9 mouse cellular contexts compared by ENCODE assay signal in genomic region chr11:106302634-106303033, GRCm38 (mm10). TPM values are rescaled to one million over a fixed set of nuclear protein-coding genes. Genes with fewer than 3 reads are reported as not detected.
DNase-seq lines count a peak whose midpoint lies in the region; ATAC-seq lines count a peak whose summit lies in the region.
"Had no signal": no experiment of that assay in that cellular context is flagged by ENCODE, and none has a peak within 500 bp of the region (broad histone marks: within the 10 kb centered on the region; RNA-seq: fewer than 3 reads in every experiment).

No protein-coding gene starts in this region.

- WGBS in forebrain, embryonic 10.5 days: 13% methylated on average over 2 of the region's 2 CpGs
- 17% methylated on average over 2 of the region's 2 CpGs for WGBS in forebrain, embryonic 15.5 days
- WGBS in liver, embryonic 13.5 days (ENCODE audit: insufficient replicate concordance): 4% methylated on average over 2 of the region's 2 CpGs

- no peak overlapping the region for H3K27ac ChIP-seq in forebrain, embryonic 10.5 days
- H3K27ac ChIP-seq in forebrain, embryonic 15.5 days (replicated peaks): no peak overlapping the region
- no peak overlapping the region for H3K27ac ChIP-seq in liver, embryonic 13.5 days

- no peak overlapping the region for H3K4me3 ChIP-seq in forebrain, embryonic 10.5 days
- H3K4me3 ChIP-seq in forebrain, embryonic 15.5 days: no peak overlapping the region
- H3K4me3 ChIP-seq in liver, embryonic 13.5 days (replicated peaks): no peak overlapping the region
- H3K4me3 ChIP-seq: megakaryocyte, embryonic 14.5 days had no signal

- H3K9me3 ChIP-seq in forebrain, embryonic 10.5 days: no peaks in the 10 kb centered on the region
- H3K9me3 ChIP-seq in forebrain, embryonic 15.5 days: no peaks in the 10 kb centered on the region
- no peaks in the 10 kb centered on the region for H3K9me3 ChIP-seq in liver, embryonic 13.5 days (replicated peaks)

- no peaks in the 10 kb centered on the region for H3K27me3 ChIP-seq in forebrain, embryonic 10.5 days (ENCODE audit: poor library complexity, severe bottlenecking)
- H3K27me3 ChIP-seq in forebrain, embryonic 15.5 days: no peaks in the 10 kb centered on the region
- H3K27me3 ChIP-seq in liver, embryonic 13.5 days: no peaks in the 10 kb centered on the region

- DNase-seq in forebrain, embryonic 10.5 days (ENCODE audit: extremely low spot score, low spot score): peak; percentile 64
- DNase-seq in ovary, postnatal 36 days (ENCODE audit: low spot score): peak; percentile 52
- no peak for DNase-seq in ovary, adult 18-20 months (ENCODE audit: low spot score)
- DNase-seq in c-Kit-positive CD71-positive TER-119-positive erythroid progenitor cells, embryonic 14.5 days (ENCODE audit: low spot score): peak; percentile 61
- peak; percentile 72 to 83 for DNase-seq in heart, postnatal 14 days
- peak; percentile 42 for DNase-seq in liver, embryonic 13.5 days
- DNase-seq in skeletal muscle tissue, adult 2 months (ENCODE audit: low read depth, low spot score): peak; percentile 70

- intact Hi-C loops in heart, postnatal 14 days (cut with DNase I): loop anchor here (1.0 kb wide), 2 partner anchors 23 to 90 kb away; no protein-coding TSS in a partner anchor

- ATAC-seq in forebrain, embryonic 15.5 days (replicated peaks): no peak
- ATAC-seq in liver, embryonic 13.5 days (ENCODE audit: low read depth): peak; percentile 53

- H3K4me2 ChIP-seq in forebrain, embryonic 15.5 days (replicated peaks): no peak overlapping the region
- no peak overlapping the region for H3K4me2 ChIP-seq in liver, embryonic 13.5 days

- H3K9ac ChIP-seq in forebrain, embryonic 15.5 days (replicated peaks): no peak overlapping the region
- no peak overlapping the region for H3K9ac ChIP-seq in liver, embryonic 13.5 days

- no peaks in the 10 kb centered on the region for H3K36me3 ChIP-seq in forebrain, embryonic 10.5 days (replicated peaks)
- no peaks in the 10 kb centered on the region for H3K36me3 ChIP-seq in forebrain, embryonic 15.5 days
- no peaks in the 10 kb centered on the region for H3K36me3 ChIP-seq in liver, embryonic 13.5 days

- no peaks in the 10 kb centered on the region for H3K4me1 ChIP-seq in forebrain, embryonic 10.5 days
- no peaks in the 10 kb centered on the region for H3K4me1 ChIP-seq in forebrain, embryonic 15.5 days
- no peaks in the 10 kb centered on the region for H3K4me1 ChIP-seq in liver, embryonic 13.5 days (replicated peaks)

RNA-seq across cellular contexts. Expression of gene Gh, which starts 1.0 kb away (rescaled TPM):
- polyA plus RNA-seq in forebrain, embryonic 10.5 days (2016; fragmentation: Nextera tagmentation; extraction: Ambion mirVana): not detected in 2 replicates
- not detected in 2 replicates for polyA plus RNA-seq in forebrain, embryonic 15.5 days (2015; fragmentation: Nextera tagmentation; extraction: Ambion mirVana)
- total RNA-seq in heart, postnatal 14 days (2021): not detected
- not detected in 2 replicates for polyA plus RNA-seq in liver, embryonic 13.5 days (2015; fragmentation: Nextera tagmentation; extraction: Ambion mirVana)

RNA-seq across cellular contexts. Expression of gene Cd79b, which starts 11.9 kb away (rescaled TPM):
- polyA plus RNA-seq in forebrain, embryonic 10.5 days (2016; fragmentation: Nextera tagmentation; extraction: Ambion mirVana): 0.82 and 1.2 TPM in 2 replicates
- polyA plus RNA-seq in forebrain, embryonic 15.5 days (2015; fragmentation: Nextera tagmentation; extraction: Ambion mirVana): 0.56 and 0.77 TPM in 2 replicates
- total RNA-seq in heart, postnatal 14 days (2021): 1 to 10 TPM; 1.8 to 2.0 TPM
- 3.7 and 4.4 TPM in 2 replicates for polyA plus RNA-seq in liver, embryonic 13.5 days (2015; fragmentation: Nextera tagmentation; extraction: Ambion mirVana)

RNA-seq across cellular contexts. Expression of gene Tcam1, which starts 26.2 kb away (rescaled TPM):
- 0.15 TPM in 2 replicates for polyA plus RNA-seq in forebrain, embryonic 10.5 days (2016; fragmentation: Nextera tagmentation; extraction: Ambion mirVana)
- 0.08 and 0.10 TPM in 2 replicates for polyA plus RNA-seq in forebrain, embryonic 15.5 days (2015; fragmentation: Nextera tagmentation; extraction: Ambion mirVana)
- under 1 TPM in 1 of 2 experiments, not detected in 1; 0.07 TPM for total RNA-seq in heart, postnatal 14 days (2021)
- polyA plus RNA-seq in liver, embryonic 13.5 days (2015; fragmentation: Nextera tagmentation; extraction: Ambion mirVana): 0.27 and 0.39 TPM in 2 replicates

RNA-seq across cellular contexts. Expression of gene Smarcd2, which starts 29.9 kb away (rescaled TPM):
- polyA plus RNA-seq in forebrain, embryonic 10.5 days (2016; fragmentation: Nextera tagmentation; extraction: Ambion mirVana): 20.5 and 20.7 TPM in 2 replicates
- polyA plus RNA-seq in forebrain, embryonic 15.5 days (2015; fragmentation: Nextera tagmentation; extraction: Ambion mirVana): 12.7 and 13.2 TPM in 2 replicates
- 10 to 100 TPM; 28.7 to 30.8 TPM for total RNA-seq in heart, postnatal 14 days (2021)
- 27.8 and 29.2 TPM in 2 replicates for polyA plus RNA-seq in liver, embryonic 13.5 days (2015; fragmentation: Nextera tagmentation; extraction: Ambion mirVana)

RNA-seq across cellular contexts. Expression of gene Psmc5, which starts 46.7 kb away (rescaled TPM):
- 431 and 435 TPM in 2 replicates for polyA plus RNA-seq in forebrain, embryonic 10.5 days (2016; fragmentation: Nextera tagmentation; extraction: Ambion mirVana)
- polyA plus RNA-seq in forebrain, embryonic 15.5 days (2015; fragmentation: Nextera tagmentation; extraction: Ambion mirVana): 274 and 283 TPM in 2 replicates
- total RNA-seq in heart, postnatal 14 days (2021): 100 to 1,000 TPM in 1 of 2 experiments, 10 to 100 TPM in 1; 99.9 to 105 TPM
- 204 and 210 TPM in 2 replicates for polyA plus RNA-seq in liver, embryonic 13.5 days (2015; fragmentation: Nextera tagmentation; extraction: Ambion mirVana)
